Mouse (Mus musculus) spleen, adult 18-20 months (tissue): ENCODE results near the gene Map2k7.
"Not testable (repeated sequence)": the region's sequence is repeated elsewhere in the genome, so short reads cannot be mapped to it uniquely, and the experiment has no call there.

Experiments
- DNase-seq, 2 experiments: peaks; one replicate each; pipeline ENCODE4 v3.0.0; 2022; ENCODE audit warnings: mixed read lengths in 2 of 2

Gene Map2k7

DNA sequence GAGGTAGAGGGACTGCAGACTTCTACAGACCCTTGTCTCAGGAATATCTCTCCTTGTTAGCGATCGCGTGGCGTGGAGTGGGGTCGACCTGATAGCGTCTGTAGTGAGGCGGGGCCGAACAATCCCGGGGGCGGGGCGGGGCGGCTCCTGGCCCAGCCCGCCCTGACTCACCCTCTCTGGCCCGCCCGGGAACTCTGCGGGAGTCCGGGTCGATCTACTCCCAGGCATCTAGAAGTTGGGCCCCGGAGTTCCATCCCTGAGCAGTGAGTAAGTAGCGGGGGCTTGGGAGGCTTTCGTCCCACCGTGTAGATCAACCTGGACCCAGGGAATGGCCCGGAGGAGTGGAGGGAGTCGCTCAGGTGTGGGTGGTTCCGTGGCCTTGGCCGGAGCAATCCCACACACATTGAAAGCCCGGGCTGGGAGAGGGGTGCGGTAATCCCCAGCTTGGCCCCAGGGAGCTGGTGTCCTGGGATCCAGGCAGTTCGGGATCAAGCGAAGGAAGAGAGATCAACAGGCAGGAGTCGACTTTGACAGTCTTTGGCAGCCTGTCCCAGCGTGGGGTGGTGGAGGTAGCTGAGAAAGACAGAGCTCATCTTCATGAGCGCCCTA lies 11.7 kb upstream of the Map2k7 start, which contains the start of gene Lrrc8e:
TSS of gene Lrrc8e (plus strand) at position 89 of the 609 bp plus-strand sequence.
- DNase-seq, result no peak

DNA sequence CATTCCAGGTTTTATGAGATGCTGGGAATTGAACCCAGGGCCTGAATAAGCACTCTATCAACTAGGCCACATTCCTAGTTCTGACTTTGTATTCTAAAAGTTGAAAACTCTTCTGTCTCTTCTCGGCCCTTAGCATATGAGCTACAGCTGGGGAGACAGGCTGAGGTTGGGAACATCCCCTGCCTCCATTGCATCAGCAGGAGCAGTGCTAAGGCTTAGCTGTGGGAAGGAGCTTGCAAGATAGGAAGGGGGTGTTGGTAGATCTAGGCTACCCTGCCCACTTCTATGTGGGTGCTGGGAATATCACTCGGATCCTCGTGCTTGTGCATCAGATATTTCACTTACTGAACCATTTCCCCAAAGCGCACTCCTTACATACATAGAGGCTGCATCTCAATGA lies 10.6 kb upstream of the Map2k7 start:
- no peak for DNase-seq

DNA sequence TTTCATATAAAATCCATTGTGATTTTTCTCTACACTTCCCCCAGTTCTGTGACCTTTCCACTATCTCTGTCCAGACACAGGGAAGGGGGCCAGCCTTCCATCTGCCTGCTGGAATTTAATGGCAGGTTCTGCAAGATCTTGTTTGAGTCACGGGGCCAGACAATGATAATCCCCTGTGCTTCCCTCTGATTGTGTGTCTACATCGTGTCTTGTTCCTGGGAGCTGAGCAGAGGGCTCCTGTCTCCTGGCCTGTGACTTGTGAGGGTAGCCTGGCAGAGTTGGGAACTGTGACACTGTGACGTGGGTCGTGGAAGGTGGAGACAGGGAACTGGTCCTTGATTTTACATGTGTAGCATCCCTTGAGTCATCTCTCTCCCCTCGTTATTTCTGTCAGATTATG lies 8.8 kb upstream of the Map2k7 start:
- no peak for DNase-seq

DNA sequence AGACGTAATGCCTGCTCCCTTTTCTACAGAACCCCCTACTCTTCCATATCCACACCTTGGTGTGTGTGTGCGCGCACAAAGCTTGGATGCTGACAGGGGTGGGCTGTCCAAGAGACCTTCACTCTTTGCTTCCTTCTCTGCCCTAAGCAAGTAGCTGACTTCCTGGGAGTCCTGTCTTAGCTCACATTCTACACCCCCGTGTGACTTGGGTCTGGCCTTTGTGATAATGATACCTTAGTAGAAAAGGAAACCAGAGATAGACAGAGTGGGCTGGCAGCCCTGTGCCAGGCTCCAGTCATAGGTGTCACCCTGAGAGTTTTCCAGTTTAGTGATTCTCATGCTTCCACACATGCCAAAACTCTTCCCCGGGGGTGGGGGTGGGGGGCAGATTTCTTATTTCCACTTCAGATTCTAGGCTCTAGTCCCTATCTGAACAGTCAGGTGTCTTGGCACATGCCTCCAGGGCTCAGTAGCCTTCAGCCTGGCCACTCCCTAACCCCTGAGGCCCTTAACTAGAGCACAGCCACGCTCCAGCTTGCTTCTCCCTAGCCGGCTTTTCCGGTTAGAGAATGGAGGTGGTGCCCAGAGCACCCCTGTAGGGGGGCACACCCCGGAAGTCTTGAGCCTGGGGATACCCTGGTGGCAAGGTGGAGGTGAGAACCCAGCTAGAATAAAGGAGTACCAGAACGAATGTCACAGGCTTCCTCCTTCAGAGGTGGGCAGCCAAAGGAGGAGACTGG lies 7.8 kb upstream of the Map2k7 start:
- no peak for DNase-seq

DNA sequence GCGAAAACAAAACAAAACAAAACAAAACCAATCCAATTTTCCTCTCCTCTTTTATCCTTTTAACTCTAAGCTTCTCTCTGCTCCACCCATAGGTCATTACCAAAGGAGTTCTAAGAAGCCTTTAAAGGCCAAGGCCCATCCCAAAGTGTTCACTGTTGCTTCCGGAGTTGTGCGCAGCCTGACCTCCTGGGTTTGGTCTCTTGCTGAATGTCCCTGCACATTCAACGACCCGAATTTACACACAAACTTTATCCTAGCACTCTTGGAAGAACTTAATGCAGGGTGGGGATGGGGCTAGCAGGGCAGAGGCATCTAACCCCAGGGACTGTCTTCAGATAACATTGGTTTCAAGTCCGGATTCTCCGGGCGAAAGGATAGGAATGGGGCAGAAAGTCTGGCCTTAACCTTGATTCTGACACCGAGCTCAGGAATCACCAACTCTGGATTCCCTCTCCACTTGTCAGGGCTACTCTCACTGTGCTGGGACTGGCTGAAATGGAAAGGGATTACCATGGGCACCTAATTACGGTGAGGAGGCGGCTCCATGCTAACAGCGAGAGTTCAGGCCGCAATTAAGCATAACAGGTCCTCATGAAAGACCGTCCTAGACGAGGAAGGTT lies 616 bp upstream of the Map2k7 start:
- DNase-seq, result no peak

DNA sequence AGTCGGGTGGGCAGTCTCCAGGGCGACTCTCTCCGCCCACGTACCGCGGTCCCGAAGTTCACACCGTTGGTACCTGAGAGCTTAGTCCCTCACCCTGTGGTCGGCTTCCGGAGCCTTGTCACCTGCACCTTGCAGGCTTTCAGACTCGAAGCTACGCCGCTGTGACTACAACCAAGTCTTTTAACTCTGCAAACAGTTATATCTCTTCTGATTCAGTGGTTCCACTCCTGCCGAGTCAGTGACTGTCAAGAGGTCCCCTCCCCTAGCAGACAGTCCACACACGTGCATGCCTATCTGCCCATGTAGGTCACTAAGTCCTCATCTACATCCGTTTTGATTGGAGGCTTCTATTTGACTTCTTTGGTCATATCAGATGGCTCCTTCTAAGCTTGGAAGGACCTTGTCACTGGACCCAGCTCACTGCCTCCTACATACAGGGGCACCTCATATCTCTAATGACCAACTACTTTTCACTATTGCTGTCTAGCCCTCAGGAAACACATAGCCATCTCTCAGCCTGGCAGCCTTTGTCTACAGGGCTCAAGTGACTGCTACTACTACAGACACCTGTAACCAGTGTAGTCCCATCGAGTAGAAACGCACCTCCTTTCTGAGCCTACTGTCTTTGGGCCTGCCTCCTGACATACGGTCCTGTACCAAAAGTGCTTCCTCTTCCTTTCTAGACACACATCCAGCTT lies 802 bp downstream of the Map2k7 start:
- DNase-seq, result no peak

DNA sequence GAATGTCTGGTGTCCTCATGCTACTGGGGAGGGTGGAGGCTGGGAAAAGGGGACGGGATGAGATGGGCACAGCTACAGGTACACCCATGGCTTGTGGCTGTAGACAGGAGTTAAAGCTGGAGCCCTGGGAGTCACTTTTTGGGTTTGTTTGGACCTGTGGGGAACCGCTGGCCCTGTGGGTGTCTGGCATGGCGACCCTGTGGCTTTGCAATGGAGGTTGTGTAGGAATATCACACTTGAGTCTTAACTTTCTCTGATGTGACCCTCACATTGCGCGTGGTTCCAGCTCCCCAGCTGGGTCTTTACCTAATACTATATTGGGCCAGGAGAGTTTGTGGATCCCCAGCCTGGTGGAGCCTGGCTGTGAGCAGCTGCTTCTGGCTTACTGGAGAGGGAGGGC lies 6.5 kb downstream of the Map2k7 start:
- DNase-seq, result no peak

DNA sequence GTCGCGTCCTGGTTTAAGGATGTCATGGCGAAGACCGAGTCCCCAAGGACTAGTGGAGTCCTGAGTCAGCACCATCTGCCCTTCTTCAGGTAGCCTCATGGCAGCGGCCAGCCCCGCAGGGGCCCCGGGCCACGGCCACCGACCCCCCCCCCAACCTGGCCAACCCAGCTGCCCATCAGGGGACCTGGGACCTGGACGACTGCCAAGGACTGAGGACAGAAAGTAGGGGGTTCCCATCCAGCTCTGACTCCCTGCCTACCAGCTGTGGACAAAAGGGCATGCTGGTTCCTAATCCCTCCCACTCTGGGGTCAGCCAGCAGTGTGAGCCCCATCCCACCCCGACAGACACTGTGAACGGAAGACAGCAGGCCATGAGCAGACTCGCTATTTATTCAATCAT lies 7.2 kb downstream of the Map2k7 start:
- DNase-seq, result no peak

DNA sequence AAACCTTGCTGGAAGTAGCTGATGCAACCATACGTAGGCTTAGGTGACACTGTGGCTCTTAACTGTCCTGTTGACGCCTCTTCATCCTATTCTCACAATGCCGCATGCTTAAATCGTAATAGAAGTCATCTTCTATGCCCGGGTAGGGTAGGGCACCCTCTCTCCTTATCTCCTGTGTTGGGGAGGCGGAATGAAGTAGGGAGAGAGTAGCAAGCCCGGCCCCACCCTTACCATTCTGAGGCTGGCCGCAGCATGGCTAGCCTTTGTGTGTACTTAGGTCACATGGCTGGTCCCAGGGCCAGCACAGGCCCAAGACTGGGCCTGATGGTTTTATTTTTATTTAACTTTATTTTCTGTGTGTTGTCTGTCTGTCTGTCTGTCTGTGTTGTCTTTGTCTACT lies 8.7 kb downstream of the Map2k7 start:
- DNase-seq, result no peak

DNA sequence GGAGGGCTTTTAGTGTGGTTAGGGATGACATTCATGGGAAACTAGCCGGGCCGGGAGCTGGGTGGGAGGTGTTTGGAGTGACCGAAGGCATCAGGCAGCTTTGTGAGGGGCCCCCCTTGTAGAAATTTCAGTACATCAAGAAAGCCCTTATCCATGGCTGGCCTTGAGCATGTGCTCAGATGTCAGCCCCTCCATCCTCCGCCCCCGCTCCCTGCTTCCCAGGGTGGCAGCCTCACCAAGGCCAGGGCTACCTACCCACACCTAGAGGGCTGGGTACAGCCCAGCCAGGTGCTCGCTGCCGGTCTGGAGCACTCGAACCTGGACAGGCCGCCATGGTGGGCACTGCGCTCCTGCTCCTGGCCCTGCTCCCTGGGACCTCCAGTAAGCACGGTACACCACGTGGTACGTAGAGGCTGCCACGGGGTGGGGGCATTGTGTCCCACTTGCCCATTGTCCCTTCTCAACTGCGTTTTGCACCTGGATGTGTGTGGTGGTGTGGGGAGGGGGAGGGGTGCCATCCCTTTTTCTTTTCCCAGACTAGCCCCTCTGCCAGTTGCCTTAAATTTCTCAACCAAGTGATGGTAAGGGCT lies 9.5 kb downstream of the Map2k7 start, which contains the start of gene Tgfbr3l:
TSS of gene Tgfbr3l (plus strand) at position 264 of the 590 bp plus-strand sequence.
- DNase-seq, result no peak

DNA sequence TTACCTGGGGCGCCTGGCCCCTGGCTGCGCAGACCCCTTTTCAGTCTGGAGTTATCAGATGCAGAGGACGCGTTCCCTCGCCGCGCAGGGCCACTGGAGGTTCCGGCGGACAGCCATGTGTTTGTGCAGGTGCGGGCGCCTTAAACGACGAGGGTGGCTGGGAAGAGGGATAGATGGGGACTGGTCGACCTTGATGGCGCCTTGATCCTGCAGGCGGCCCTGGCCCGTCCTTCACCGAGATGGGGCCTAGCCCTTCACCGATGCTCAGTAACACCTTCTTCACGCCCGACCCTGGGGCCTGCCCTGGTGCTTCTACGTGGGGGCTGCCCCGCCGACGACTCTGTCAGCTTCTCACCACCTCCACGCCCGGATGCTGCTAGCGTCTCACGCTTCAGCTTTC lies 10.7 kb downstream of the Map2k7 start:
- DNase-seq, result no peak

DNA sequence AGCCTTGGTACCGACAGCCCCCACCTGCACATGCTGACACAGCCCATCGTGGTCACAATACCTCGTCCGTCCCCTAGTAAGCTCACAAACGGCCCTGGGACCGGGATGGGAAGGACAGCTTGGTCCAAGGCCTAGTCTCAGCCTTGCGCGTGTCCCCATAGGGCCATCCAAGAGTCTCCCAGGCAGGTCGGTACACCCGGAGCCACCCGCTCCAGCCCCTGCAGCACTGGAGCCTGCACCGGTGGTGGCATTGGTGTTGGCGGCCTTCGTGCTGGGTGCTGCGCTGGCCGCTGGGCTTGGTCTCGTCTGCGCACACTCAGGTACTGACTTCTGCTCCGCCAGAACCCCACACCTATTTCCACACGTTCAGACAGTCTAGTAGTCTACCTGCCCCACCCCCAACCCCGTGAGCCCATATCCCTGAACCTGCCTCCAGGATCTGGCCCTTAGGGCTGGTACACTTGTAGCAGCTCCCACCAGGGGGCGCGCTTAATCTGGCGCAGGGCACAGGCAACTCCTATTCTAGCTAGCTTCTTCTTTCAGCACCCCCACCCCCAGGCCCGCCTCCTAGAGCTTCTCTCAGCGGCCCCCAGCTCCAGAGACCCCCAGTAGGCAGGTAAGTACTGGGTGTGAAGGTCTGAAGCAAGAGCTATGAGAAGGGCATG lies 11.9 kb downstream of the Map2k7 start:
- DNase-seq, result peak; percentile 65 to 86

DNA sequence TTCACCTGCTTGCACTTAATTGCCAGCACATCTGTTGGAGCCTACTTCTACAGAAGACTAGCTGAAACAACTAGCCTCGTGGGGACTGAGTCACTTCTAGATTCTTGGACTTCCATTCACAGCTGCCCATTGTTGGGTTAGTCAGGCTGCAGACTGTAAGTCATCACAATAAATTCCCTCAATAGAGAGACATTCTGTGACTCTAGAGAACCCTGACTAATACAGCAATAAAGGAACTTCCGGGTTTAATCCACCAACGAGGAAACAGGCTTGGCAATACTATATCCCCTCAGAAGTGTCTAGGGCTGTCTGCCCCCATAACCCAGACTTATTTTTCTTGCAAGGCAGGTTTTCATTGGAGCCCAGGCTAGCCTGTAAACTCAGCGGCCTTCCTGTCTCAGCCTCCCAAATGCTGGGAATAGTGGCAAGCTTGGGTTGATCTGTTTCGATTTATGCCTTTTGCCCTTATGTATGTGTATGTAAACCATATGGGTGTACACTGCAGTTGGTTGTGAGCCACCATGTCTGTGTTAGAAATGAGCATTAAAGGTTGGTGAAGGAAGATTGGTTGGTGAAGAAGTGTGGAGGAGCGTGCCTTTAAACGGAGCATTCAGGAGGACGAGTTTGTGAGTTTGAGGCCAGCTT lies 13.7 kb downstream of the Map2k7 start:
- no peak for DNase-seq

DNA sequence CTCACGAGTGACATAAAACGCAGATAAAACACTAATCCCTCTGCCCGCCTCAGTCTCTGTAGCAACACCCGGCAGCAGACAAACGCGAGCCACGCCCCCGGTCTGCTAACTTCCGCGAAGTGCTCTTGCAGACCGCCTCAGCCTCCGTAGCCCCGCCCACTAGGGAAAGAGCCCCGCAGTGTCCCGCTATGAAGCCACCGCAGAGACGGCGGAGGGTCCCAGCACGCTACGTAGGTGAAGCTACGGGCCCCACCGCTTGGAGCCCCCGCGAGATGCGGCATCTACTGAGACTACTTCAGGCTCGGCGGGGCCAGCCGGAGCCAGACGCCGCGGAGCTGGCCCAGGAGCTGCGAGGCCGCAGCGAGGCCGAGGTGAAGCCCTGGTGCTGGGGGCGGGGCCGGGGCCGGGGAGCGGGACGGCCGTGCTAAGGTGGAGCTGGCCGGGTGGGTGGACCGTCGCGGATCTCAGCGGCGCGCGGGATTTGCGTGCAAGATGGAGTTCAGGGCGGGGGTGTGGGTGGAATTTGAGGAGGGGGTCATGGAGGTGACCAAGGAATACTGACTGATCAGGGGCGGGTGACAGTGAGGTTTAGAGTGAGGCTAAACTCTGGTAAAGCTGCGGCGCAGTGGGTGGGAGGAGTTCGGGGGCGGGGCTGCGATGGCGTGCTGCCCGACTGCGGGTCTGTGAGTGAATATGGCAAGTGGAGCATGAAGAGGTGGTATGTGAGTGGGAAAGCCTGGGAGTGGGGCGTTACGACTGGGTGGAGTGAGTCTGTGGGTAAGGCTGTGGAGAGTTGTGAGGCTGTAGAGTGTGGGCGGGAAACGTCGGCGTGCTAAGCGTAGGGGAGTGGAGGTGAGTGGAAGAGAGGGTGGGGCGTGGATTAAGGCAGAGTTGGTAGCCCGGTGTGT lies 14.6 kb downstream of the Map2k7 start, which contains the start of gene Snapc2:
TSS of gene Snapc2 (plus strand) at position 147 of the 908 bp plus-strand sequence.
- peak; percentile 90 to 98 for DNase-seq

DNA sequence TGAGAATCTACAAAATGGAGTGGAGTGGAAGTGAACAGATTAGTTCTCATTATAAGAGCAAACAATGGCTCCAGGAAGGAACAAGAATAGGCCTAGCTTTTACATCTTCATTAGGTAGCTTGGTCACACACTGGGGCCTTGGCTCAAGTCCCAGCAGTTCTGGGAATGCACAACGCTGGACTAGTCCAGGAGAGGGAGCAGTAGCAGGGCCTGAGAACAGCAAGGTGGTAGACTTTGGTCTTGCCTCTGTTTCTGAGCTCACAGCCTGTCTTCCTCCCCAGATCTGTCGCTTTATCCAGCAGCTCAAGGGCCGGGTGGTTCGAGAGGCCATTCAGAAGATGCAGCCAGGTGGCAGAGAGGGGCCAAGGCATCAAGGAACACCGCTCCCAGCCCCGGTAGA lies 15.5 kb downstream of the Map2k7 start:
- DNase-seq, result no peak

DNA sequence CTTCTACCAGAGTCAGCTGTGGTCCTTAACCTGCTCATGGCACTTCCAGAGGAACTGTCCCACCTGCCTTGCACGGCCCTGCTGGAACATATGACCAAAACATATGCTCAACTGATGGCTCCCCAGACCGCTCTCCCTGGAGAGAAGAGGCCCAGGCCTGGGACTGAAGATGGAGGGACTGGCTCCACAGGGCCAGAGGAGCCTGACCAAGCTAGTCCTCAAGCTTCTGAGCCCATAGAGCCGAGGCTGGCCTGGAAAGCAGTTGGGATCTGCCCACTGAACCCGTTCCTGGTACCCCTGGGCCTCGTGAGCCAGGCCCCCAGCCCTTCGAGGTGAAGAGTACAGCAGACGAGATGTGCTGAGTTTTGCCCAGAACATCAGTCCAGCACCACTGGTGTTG lies 16.9 kb downstream of the Map2k7 start:
- not testable (repeated sequence) for DNase-seq

DNA sequence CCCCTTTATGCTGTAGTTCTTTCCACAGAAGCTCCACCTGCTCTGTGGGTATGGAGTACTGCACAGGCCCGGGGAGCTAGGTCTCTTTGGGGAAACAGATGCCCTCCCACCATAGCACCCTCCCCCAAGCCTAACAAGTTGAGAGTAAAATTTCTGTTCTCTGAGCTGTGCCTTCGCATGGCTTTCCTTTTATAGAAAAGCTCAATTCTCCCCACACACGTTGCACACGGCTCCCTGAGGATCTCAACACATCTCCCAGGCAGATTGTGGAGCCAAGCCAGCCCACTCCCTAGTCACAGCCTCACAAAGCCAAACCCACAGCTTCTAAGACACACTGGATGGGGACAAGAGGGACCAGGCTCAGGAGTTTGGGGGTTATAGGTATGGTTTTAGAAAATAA lies 18.4 kb downstream of the Map2k7 start:
- DNase-seq, result no peak

DNA sequence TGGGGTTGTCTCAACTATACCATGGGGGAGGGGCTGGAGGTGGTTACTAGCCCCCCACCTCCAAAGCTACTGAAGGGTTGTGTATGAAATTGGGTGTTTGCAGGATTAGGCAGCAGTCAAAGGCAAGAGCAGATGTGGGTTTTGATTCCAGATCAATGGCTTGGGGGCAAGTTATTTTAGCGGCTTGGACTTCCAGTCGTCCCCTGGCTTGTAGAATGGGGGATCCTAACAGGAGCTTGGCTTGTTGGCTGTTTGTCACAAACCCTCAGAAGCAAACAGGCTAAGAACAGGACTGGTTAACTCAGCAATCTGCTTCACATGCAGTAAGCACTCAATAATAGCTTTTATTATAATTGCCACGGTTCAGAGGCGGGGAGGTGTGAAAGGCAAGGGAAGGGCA lies 18.8 kb downstream of the Map2k7 start:
- DNase-seq, result no peak

DNA sequence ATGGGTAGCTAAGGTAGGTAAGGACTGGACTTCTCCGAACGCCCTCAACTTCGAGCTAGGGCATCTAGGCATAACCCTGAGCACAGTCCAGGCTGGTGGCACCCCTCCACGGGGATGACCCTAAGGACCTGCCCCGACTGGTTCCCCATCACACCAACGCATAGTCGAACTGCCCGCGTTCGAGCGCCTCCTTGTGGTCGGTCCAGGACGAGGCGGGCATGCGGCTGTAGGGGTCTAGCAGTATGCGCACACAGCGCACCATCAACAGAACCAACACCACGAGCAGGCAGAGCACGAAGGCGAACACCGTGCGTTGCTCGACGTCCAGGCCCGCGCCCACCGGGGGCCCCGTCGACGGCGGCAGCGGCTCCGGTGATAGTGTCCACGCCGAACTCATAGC lies 19.7 kb downstream of the Map2k7 start:
- DNase-seq, result peak; percentile 58 to 75

DNA sequence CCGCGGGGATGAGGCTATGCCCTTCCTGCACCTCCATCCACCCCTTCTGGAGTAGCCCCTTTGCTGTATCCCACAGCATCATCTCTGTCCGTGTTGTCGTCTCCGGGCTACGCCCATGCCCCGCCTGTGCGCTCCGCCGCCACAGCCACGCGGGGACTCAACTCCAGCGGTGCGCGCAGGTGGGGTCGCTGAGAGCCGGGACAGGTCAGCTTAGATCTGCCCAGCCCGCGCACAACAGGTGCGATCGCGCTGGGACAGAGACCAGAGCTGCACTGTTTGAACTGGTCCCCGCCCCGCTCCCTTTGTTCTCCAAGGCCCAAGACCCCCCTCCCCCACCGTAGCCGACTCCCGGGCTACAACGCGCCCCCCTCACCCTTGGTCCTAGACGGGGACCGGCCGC lies 20.1 kb downstream of the Map2k7 start:
- DNase-seq, result peak in 1 of 2 experiments; percentile 40
